Mouse (Mus musculus) hindbrain, postnatal 0 days (tissue): Measurements from ENCODE around the gene Psmd12. TPM values are rescaled to one million over a fixed set of nuclear protein-coding genes. Genes with fewer than 3 reads are reported as not detected.
"Not testable (repeated sequence)": the region's sequence is repeated elsewhere in the genome, so short reads cannot be mapped to it uniquely, and the experiment has no call there.

Source experiments
- ATAC-seq: fragments of 200-750 bp; cut with Nextera tagmentation; 2 replicates; pipeline ENCODE4 v1.8.0; 2017; ENCODE audit warnings: mild to moderate bottlenecking, moderate TSS enrichment, moderate library complexity
- DNase-seq: peaks from one replicate; pipeline ENCODE4 v3.0.0-alpha.2; 2015; ENCODE audit warnings: low spot score
- H3K27ac ChIP-seq: fragments of 300-500 bp; sonication (generic); 2 replicates; pipeline ENCODE4 v1.5.1; 2014; ENCODE audit warnings: mild to moderate bottlenecking
- H3K27me3 ChIP-seq: fragments of 300-500 bp; sonication (generic); 2 replicates; pipeline ENCODE4 v1.6.1; 2014; ENCODE audit warnings: low read length, mixed read lengths; ENCODE audit not compliant: insufficient read depth
- H3K36me3 ChIP-seq: fragments of 300-500 bp; sonication (generic); 2 replicates; pipeline ENCODE4 v1.6.1; 2014; ENCODE audit warnings: low read length, mixed read lengths; ENCODE audit not compliant: insufficient read depth
- H3K4me1 ChIP-seq: fragments of 300-500 bp; sonication (generic); 2 replicates; pipeline ENCODE4 v1.6.1; 2014; ENCODE audit warnings: antibody characterized with exemption, low read length, mixed read lengths; ENCODE audit not compliant: insufficient read depth
- H3K4me2 ChIP-seq: fragments of 300-500 bp; sonication (generic); 2 replicates; pipeline ENCODE4 v1.6.1; 2014; ENCODE audit warnings: low read depth, mild to moderate bottlenecking, low read length, moderate library complexity, mixed read lengths
- H3K4me3 ChIP-seq: fragments of 300-500 bp; sonication (generic); 2 replicates; pipeline ENCODE4 v1.5.1; 2014; ENCODE audit warnings: low read length
- H3K9ac ChIP-seq: fragments of 300-500 bp; sonication (generic); replicated peaks from 2 replicates; pipeline ENCODE4 v1.6.1; 2014; ENCODE audit warnings: mild to moderate bottlenecking, low read length, moderate library complexity, mixed read lengths
- H3K9me3 ChIP-seq: fragments of 300-500 bp; sonication (generic); 2 replicates; pipeline ENCODE4 v1.6.1; 2016; ENCODE audit warnings: low read length, mixed read lengths
- CTCF ChIP-seq: IDR thresholded peaks from 2 replicates; pipeline ENCODE4 v1.5.1; 2016; ENCODE audit warnings: antibody characterized with exemption, control low read depth, low read depth
- WGBS: fragments of 180-500 bp; shearing (Covaris S2); extraction: QIAGEN DNeasy Blood & Tissue Kit; methylation state at CpG from one replicate; pipeline ENCODE4 v1.1.7; 2014; 5-methylcytosine and 5-hydroxymethylcytosine counted together
- polyA plus RNA-seq: library from polyadenylated mRNA; unstranded; fragments of >200 nt; fragmentation: Nextera tagmentation; extraction: Ambion mirVana; gene quantifications from 2 replicates; pipeline ENCODE4 v1.2.1, GENCODE M21; 2015
- total RNA-seq: library from RNA; depleted of rRNA; stranded (reverse); fragments of >200 nt; gene quantifications from 2 replicates; pipeline ENCODE4 v1.2.3, GENCODE M21; 2014

Gene Psmd12
- total and polyA plus RNA-seq, 2 experiments from 2014 or later: 26.9 to 149 TPM

- H3K27me3 ChIP-seq: no peaks in the 10 kb centered on the region
- DNase-seq: peak; percentile 6
- H3K4me2 ChIP-seq: peak overlapping the region; percentile 35
- H3K4me3 ChIP-seq: peak overlapping the region; percentile 6; the same call in 1 of the 2 replicates
- no peak for ATAC-seq
- H3K36me3 ChIP-seq: no peaks in the 10 kb centered on the region
- WGBS: 4% methylated on average over 18 of the region's 18 CpGs
- TF ChIP-seq CTCF: no peak
- H3K9me3 ChIP-seq: no peaks in the 10 kb centered on the region
- no peaks in the 10 kb centered on the region for H3K4me1 ChIP-seq
- no peak overlapping the region for H3K9ac ChIP-seq
- H3K27ac ChIP-seq: no peak overlapping the region
Measured at GRCm38 (mm10) chr11:107510362-107511269, 31.3 kb downstream of the Psmd12 start.

GRCm38 (mm10) chr11:107511954-107512353, 32.7 kb downstream of the Psmd12 start:
- not testable (repeated sequence) for H3K36me3 ChIP-seq, H3K27me3 ChIP-seq, H3K4me2 ChIP-seq, H3K4me1 ChIP-seq, ATAC-seq, H3K9ac ChIP-seq, H3K9me3 ChIP-seq, H3K27ac ChIP-seq, H3K4me3 ChIP-seq
- TF ChIP-seq CTCF: peak; percentile 90
- peak; percentile 86 for DNase-seq
- 53% methylated on average over 5 of the region's 5 CpGs for WGBS

- 28% methylated on average over 10 of the region's 10 CpGs for WGBS
- no peak for TF ChIP-seq CTCF
- H3K9ac ChIP-seq: no peak overlapping the region
- ATAC-seq (no peak), DNase-seq (peak; percentile 72)
- H3K4me2 ChIP-seq: peak overlapping the region; percentile 13; the same call in 1 of the 2 replicates
- no peak overlapping the region for H3K4me3 ChIP-seq
- no peaks in the 10 kb centered on the region for H3K9me3 ChIP-seq
- H3K4me1 ChIP-seq: no peaks in the 10 kb centered on the region
- no peaks in the 10 kb centered on the region for H3K27me3 ChIP-seq
- 0 out of 2 replicates have a peak overlapping the region, but pooled peaks have one; percentile 2 for H3K27ac ChIP-seq
- H3K36me3 ChIP-seq: no peaks in the 10 kb centered on the region
Measured at GRCm38 (mm10) chr11:107513047-107513446, 33.8 kb downstream of the Psmd12 start.

GRCm38 (mm10) chr11:107516387-107516786, 37.1 kb downstream of the Psmd12 start:
- 98% methylated on average over 2 of the region's 2 CpGs for WGBS

GRCm38 (mm10) chr11:107518645-107519429, 39.6 kb downstream of the Psmd12 start:
- Histone ChIP-seq H3K9ac (no peak overlapping the region), H3K4me1 (no peaks in the 10 kb centered on the region), H3K4me3 (no peak overlapping the region), H3K9me3 (no peaks in the 10 kb centered on the region), H3K36me3 (no peaks in the 10 kb centered on the region), H3K27me3 (no peaks in the 10 kb centered on the region), H3K27ac (no peak overlapping the region), H3K4me2 (no peak overlapping the region)
- ATAC-seq (no peak), DNase-seq (no peak)
- WGBS: 76% methylated on average over 5 of the region's 5 CpGs
- no peak for TF ChIP-seq CTCF

More at GRCm38 (mm10) chr11:107516387-107516786, 37.1 kb downstream of the Psmd12 start:
- Histone ChIP-seq H3K4me1 (no peaks in the 10 kb centered on the region), H3K27me3 (no peaks in the 10 kb centered on the region), H3K9ac (no peak overlapping the region), H3K9me3 (no peaks in the 10 kb centered on the region), H3K27ac (no peak overlapping the region), H3K36me3 (no peaks in the 10 kb centered on the region), H3K4me3 (no peak overlapping the region), H3K4me2 (no peak overlapping the region)
- TF ChIP-seq CTCF: no peak
- DNase-seq (no peak), ATAC-seq (no peak)

GRCm38 (mm10) chr11:107521153-107521552, 41.9 kb downstream of the Psmd12 start:
- Histone ChIP-seq H3K9ac (no peak overlapping the region), H3K27me3 (no peaks in the 10 kb centered on the region), H3K27ac (no peak overlapping the region), H3K4me2 (no peak overlapping the region), H3K9me3 (no peaks in the 10 kb centered on the region), H3K4me3 (no peak overlapping the region), H3K4me1 (no peaks in the 10 kb centered on the region), H3K36me3 (no peaks in the 10 kb centered on the region)
- 39% methylated on average over 1 of the region's 1 CpGs for WGBS
- TF ChIP-seq CTCF: no peak
- ATAC-seq (no peak), DNase-seq (no peak)
